Mouse (Mus musculus) heart, adult 10 weeks (tissue): ENCODE data around the gene Commd8. TPM values are rescaled to one million over a fixed set of nuclear protein-coding genes. Genes with fewer than 3 reads are reported as not detected.

ENCODE experiments used
- polyA plus RNA-seq: library from polyadenylated mRNA; stranded (reverse); fragments of 350-450 nt; fragmentation: Illumina TruSeq; extraction: RNeasy Lipid Tissue Mini Kit (QIAGEN cat#74804); gene quantifications from one replicate; pipeline ENCODE4 v1.2.3, GENCODE M21; 2014; ENCODE audit warnings: low read depth, low replicate concordance

The Commd8 gene
- polyA plus RNA-seq: 54.1 TPM

DNA sequence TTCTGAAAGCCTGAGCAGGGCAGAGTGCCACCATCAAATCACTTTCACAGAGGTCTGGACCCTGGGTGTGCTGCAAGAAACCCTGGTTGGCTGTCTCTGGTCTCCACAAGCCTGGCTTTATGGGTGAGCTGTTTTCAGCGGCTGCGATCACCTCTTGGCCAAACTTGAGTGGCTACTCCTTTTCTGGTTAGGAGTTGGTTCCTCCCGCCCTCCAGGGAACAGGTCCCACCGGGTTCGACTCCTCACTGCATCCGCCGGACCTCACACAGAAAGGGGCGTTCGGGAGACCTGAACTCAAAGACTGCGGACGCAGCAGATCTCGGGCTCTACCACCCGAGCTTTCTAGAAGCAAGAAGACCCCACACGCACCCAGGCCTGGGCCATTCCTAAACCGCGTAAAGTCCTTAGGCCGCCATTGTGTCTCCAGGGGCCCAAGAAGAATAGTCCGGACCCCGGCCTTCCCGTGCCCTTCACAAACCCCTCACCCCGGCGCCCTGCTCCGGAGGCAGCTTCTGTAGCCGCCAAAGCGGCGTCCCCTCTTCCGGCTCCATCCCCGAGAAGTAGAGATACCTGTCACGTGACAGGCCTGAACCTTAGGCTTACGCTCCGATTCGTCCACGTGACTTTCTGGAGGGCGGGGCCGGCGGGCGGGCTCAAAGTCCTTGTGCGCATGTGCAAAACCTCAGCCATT, at the start of gene Commd8:
Gene Commd8 (minus strand): TSS at position 596 of the 691 bp plus-strand sequence.

